8 mouse cellular contexts compared by ENCODE assay signal in the genomic region with DNA sequence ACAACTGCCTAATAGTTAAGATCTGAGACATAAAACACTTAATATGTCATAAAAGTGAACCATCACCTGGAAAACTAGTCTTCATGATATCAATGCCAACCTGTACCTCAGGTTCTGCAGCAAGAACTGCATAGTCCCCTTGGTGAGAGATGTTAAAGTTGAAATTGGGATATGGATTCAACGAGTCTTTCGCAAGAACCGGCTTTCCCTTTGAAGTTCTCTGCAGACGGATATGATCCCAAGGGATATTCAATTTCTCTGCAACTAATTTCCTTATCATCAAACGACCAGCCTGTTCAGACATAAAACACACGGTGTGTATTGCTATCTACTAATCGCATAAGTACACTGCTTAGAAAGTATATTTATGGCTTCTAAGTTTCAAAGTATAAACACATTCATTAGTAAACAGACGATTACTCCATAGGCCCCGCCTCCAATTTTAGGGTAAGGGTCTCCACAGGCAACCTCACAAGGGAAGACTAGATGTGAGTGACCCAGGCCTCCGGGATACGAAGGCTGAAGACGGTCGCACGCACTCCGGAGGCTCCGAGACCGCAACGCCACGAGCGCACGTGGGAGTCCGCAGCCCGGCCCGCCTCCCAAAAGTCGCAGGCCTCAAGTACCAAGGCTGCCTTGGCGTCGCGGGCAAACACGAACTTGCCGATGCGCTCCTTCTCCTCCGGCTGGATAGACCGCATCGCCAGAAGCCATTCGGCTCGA. TPM values are rescaled to one million over a fixed set of nuclear protein-coding genes. Genes with fewer than 3 reads are reported as not detected.
A peak's percentile ranks its signal among the peaks of the same experiment; 100 is the strongest.
DNase-seq lines count a peak whose midpoint lies in the region; ATAC-seq and TF ChIP-seq lines count a peak whose summit lies in the region.

No protein-coding gene starts in this region.

- no peak for DNase-seq in cerebellum, adult 2 months
- peak; percentile 18 for DNase-seq in limb, embryonic 14.5 days (ENCODE audit: low spot score)
- no peak for DNase-seq in spleen, postnatal 4 days (ENCODE audit: low spot score in 2 of 2)
- DNase-seq in kidney, postnatal 25 days, result no peak

- ATAC-seq in cerebellum, adult (ENCODE audit: insufficient number of reproducible peaks, low FRiP score, low TSS enrichment), result no peak; the same call in none of the 2 replicates
- peak; percentile 68 for ATAC-seq in erythroid progenitor cell, adult 5-6 weeks (replicated peaks; ENCODE audit: low FRiP score, poor library complexity, severe bottlenecking)
- peak; percentile 34 for ATAC-seq in limb, embryonic 14.5 days (ENCODE audit: low FRiP score, low read depth)

- peak overlapping the region; percentile 77 for H3K4me3 ChIP-seq in cerebellum, adult 2 months (replicated peaks; ENCODE audit: insufficient read depth, low read depth, low read length)
- peak overlapping the region; percentile 63 for H3K4me3 ChIP-seq in C2C12 (ENCODE audit: insufficient read depth, poor library complexity, severe bottlenecking)
- peak overlapping the region; percentile 51 for H3K4me3 ChIP-seq in limb, embryonic 14.5 days (replicated peaks; ENCODE audit: low read length)
- peak overlapping the region; percentile 91 for H3K4me3 ChIP-seq in olfactory bulb, adult 2 months (ENCODE audit: insufficient read depth, low read depth, low read length)

- H3K9ac ChIP-seq in limb, embryonic 14.5 days (ENCODE audit: low read depth, low read length, severe bottlenecking), result peak overlapping the region; percentile 58

- H3K36me3 ChIP-seq in C2C12 (ENCODE audit: control insufficient read depth, insufficient read depth), result no peaks in the 10 kb centered on the region
- H3K36me3 ChIP-seq in limb, embryonic 14.5 days (ENCODE audit: control insufficient read depth, insufficient read depth, low read length), result no peaks in the 10 kb centered on the region

- peaks cover 31% of the 10 kb centered on the region for H3K79me3 ChIP-seq in C2C12 (ENCODE audit: low read depth)

- no peaks in the 10 kb centered on the region for H3K27me3 ChIP-seq in cerebellum, adult 2 months (ENCODE audit: control insufficient read depth, insufficient read depth, low read length)
- H3K27me3 ChIP-seq in C2C12 (ENCODE audit: control insufficient read depth, insufficient read depth, insufficient read length), result no peaks in the 10 kb centered on the region
- no peaks in the 10 kb centered on the region for H3K27me3 ChIP-seq in limb, embryonic 14.5 days (ENCODE audit: control insufficient read depth, insufficient read depth, low read length)

- H3K9me3 ChIP-seq in limb, embryonic 14.5 days (ENCODE audit: control insufficient read depth, low read length), result no peaks in the 10 kb centered on the region

- no peak for TF ChIP-seq POLR2A in cerebellum, adult 2 months (IDR thresholded peaks at IDR 0.05; ENCODE audit: borderline replicate concordance, insufficient read depth, low read length)
- TF ChIP-seq POLR2A in limb, embryonic 14.5 days (IDR thresholded peaks at IDR 0.05; ENCODE audit: borderline replicate concordance, extremely low read depth, insufficient read depth, insufficient read length), result no peak
- TF ChIP-seq POLR2A in olfactory bulb, adult 2 months (IDR thresholded peaks at IDR 0.05; ENCODE audit: insufficient read depth, low read depth, low read length), result no peak

- H3ac ChIP-seq in C2C12 (ENCODE audit: control insufficient read depth, insufficient read length, low read depth), result peak overlapping the region; percentile 79

- peak overlapping the region; percentile 72 for H3K4me2 ChIP-seq in limb, embryonic 14.5 days (replicated peaks; ENCODE audit: low read depth, low read length, severe bottlenecking)

- under 1% methylated on average over 36 of the region's 36 CpGs for WGBS in cerebellum, adult 2 months
- WGBS in limb, embryonic 14.5 days, result under 1% methylated on average over 35 of the region's 36 CpGs
- WGBS in olfactory bulb, adult 2 months, result under 1% methylated on average over 36 of the region's 36 CpGs

- no peak for TF ChIP-seq CTCF in cerebellum, adult 2 months (IDR thresholded peaks at IDR 0.05; ENCODE audit: borderline replicate concordance, insufficient read depth, low read depth, low read length)
- TF ChIP-seq CTCF in C2C12 (IDR thresholded peaks at IDR 0.05; ENCODE audit: control insufficient read depth, insufficient read depth, insufficient read length), result no peak
- no peak for TF ChIP-seq CTCF in olfactory bulb, adult 2 months (IDR thresholded peaks at IDR 0.05; ENCODE audit: insufficient read depth, low read depth, low read length)

- peak overlapping the region; percentile 41; the same call in 1 of the 2 replicates for H3K27ac ChIP-seq in cerebellum, adult 2 months (ENCODE audit: insufficient read depth, low read length)
- H3K27ac ChIP-seq in limb, embryonic 14.5 days (replicated peaks; ENCODE audit: low read depth, low read length), result 0 out of 2 replicates have a peak overlapping the region, but pooled peaks have one; percentile 58
- peak overlapping the region; percentile 59 for H3K27ac ChIP-seq in olfactory bulb, adult 2 months (ENCODE audit: insufficient read depth, low read depth, low read length)

- peaks cover 58% of the 10 kb centered on the region for H3K79me2 ChIP-seq in C2C12 (ENCODE audit: control insufficient read depth, insufficient read depth)

- peaks cover 9% of the 10 kb centered on the region; the same call in 1 of the 2 replicates for H3K4me1 ChIP-seq in cerebellum, adult 2 months (ENCODE audit: control insufficient read depth, insufficient read depth, low read length)
- H3K4me1 ChIP-seq in limb, embryonic 14.5 days (ENCODE audit: control insufficient read depth, insufficient read depth, low read length), result peaks cover 10% of the 10 kb centered on the region
- H3K4me1 ChIP-seq in olfactory bulb, adult 2 months (ENCODE audit: control insufficient read depth, insufficient read depth, low read length), result no peaks in the 10 kb centered on the region

TF ChIP-seq in C2C12, 6 proteins besides CTCF, POLR2A, EP300 and RAD21:
- TF ChIP-seq USF1 (IDR thresholded peaks at IDR 0.05; ENCODE audit: low read depth) (no peak), MAX (IDR thresholded peaks at IDR 0.05) (peak; percentile 35), MYOG (IDR thresholded peaks at IDR 0.05; ENCODE audit: control insufficient read depth, extremely low read depth, insufficient read length) (no peak), CEBPB (IDR thresholded peaks at IDR 0.05; ENCODE audit: low read depth) (peak; percentile 37), MYOD1 (IDR thresholded peaks at IDR 0.05; ENCODE audit: control insufficient read depth, insufficient read length, low read depth) (no peak)
TF ChIP-seq in C2C12: peak in this region for 2.

RNA-seq across cellular contexts. Expression of gene Aasdhppt, which starts 0.5 kb away (rescaled TPM):
- polyA plus RNA-seq in cerebellum, adult 2 months (2012; rRNA removed), result 11.3 and 11.6 TPM in 2 replicates
- polyA plus RNA-seq in C2C12 (2012; fragmentation: generic; extraction: Trizol), result 7.9 TPM
- total RNA-seq in erythroid progenitor cell, adult 5-6 weeks (2015; ENCODE audit: low replicate concordance), result 24.9 and 28.5 TPM in 2 replicates
- 4.2 and 5.8 TPM in 2 replicates for total RNA-seq in erythroid progenitor cell, adult 5-6 weeks (2017; ENCODE audit: low replicate concordance)
- polyA plus RNA-seq in limb, embryonic 14.5 days (2012; rRNA removed), result 11.1 and 11.7 TPM in 2 replicates
- polyA plus RNA-seq in limb, embryonic 14.5 days (2014; fragmentation: Nextera tagmentation; extraction: Ambion mirVana), result 32.3 and 36.3 TPM in 2 replicates
- polyA plus RNA-seq in olfactory bulb, adult 2 months (2012; ENCODE audit: insufficient read depth, insufficient read length, low replicate concordance, missing spikeins), result not detected in 2 replicates

RNA-seq across cellular contexts. Expression of gene Kbtbd3, which starts 0.8 kb away (rescaled TPM):
- polyA plus RNA-seq in cerebellum, adult 2 months (2012; rRNA removed), result 7.0 and 7.1 TPM in 2 replicates
- 0.76 TPM for polyA plus RNA-seq in C2C12 (2012; fragmentation: generic; extraction: Trizol)
- 0.36 and 2.5 TPM in 2 replicates for total RNA-seq in erythroid progenitor cell, adult 5-6 weeks (2015; ENCODE audit: low replicate concordance)
- total RNA-seq in erythroid progenitor cell, adult 5-6 weeks (2017; ENCODE audit: low replicate concordance), result 0.13 and 3.7 TPM in 2 replicates
- polyA plus RNA-seq in limb, embryonic 14.5 days (2012; rRNA removed), result 2.1 and 3.1 TPM in 2 replicates
- polyA plus RNA-seq in limb, embryonic 14.5 days (2014; fragmentation: Nextera tagmentation; extraction: Ambion mirVana), result 7.0 and 7.1 TPM in 2 replicates
- polyA plus RNA-seq in olfactory bulb, adult 2 months (2012; ENCODE audit: insufficient read depth, insufficient read length, low replicate concordance, missing spikeins), result not detected in 2 replicates
